In the genomic region with DNA sequence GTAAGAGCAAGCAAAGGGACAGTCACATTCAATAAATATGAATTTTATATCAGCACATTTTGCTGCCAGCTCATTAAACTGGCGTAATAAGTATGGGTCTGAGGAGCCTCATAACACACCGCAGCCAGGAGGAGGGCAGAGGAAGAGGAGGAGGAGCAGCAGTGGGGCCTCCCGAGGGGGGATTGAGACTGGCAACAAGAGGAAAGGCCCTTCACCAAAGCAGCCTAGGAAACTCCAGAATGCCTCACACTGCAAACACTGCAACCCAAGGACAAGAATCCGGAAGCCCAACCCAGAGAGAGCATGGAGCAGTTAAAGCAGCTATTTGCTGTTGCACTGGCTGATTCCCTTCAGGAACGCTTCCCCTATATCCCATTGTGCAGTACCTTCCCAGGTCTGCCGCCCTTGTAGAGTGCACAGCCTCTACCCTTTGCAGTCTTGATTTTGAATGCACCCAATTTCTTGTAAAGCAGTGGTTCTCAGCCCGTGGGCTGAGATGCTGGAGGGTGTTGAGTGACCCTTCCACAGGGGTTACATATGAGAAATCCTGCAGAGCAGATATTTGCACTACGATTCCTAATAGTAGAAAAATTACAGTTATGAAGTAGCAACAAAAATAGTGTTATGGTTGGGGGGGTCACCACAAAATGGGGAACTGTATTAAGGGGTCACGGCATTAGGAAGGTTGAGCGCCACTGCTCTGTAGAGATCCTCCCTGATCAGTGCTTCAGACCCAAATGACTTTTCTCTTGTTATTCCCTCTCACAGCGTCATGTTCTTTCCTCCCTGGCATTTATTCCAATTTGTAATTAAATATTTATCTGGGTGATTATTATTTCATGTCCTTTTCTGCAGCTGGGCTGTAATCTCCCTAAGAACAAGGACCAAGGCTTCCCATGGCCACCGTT, we compare ENCODE assay signal across 8 mouse cellular contexts.
DNase-seq lines count a peak whose midpoint lies in the region; ATAC-seq and TF ChIP-seq lines count a peak whose summit lies in the region.

No protein-coding gene starts in this region.

- H3K27me3 ChIP-seq in liver, postnatal 0 days (ENCODE audit: insufficient read depth, low read length) = no peaks in the 10 kb centered on the region
- no peaks in the 10 kb centered on the region for H3K27me3 ChIP-seq in embryonic facial prominence, embryonic 13.5 days
- no peaks in the 10 kb centered on the region for H3K27me3 ChIP-seq in kidney, postnatal 0 days (ENCODE audit: insufficient read depth, low read length)
- no peaks in the 10 kb centered on the region for H3K27me3 ChIP-seq in midbrain, postnatal 0 days (ENCODE audit: insufficient read depth, low read length)
- H3K27me3 ChIP-seq in thymus, adult 2 months (ENCODE audit: control insufficient read depth, insufficient read depth, low read length) = no peaks in the 10 kb centered on the region

- no peak overlapping the region for H3K4me2 ChIP-seq in liver, postnatal 0 days (ENCODE audit: low read depth, low read length)
- 0 out of 2 replicates have a peak overlapping the region, but pooled peaks have one; percentile 7 for H3K4me2 ChIP-seq in embryonic facial prominence, embryonic 13.5 days
- no peak overlapping the region for H3K4me2 ChIP-seq in kidney, postnatal 0 days (ENCODE audit: low read length)
- peak overlapping the region; percentile 18 for H3K4me2 ChIP-seq in midbrain, postnatal 0 days (ENCODE audit: low read depth, low read length, poor library complexity, severe bottlenecking)

- peak; percentile 10 for DNase-seq in liver
- DNase-seq in liver, postnatal 0 days = no peak
- peak; percentile 28 for DNase-seq in kidney, postnatal 0 days (ENCODE audit: low spot score)
- DNase-seq in midbrain, postnatal 0 days (ENCODE audit: low spot score) = peak; percentile 69
- DNase-seq in heart, adult 8-10 months (ENCODE audit: low spot score) = no peak
- DNase-seq in thymus, adult 2 months = no peak

- H3K9me3 ChIP-seq in liver, postnatal 0 days (ENCODE audit: low read length) = no peaks in the 10 kb centered on the region
- H3K9me3 ChIP-seq in embryonic facial prominence, embryonic 13.5 days = no peaks in the 10 kb centered on the region; the same call in 1 of the 2 replicates
- no peaks in the 10 kb centered on the region for H3K9me3 ChIP-seq in kidney, postnatal 0 days (replicated peaks; ENCODE audit: low read length)
- no peaks in the 10 kb centered on the region for H3K9me3 ChIP-seq in midbrain, postnatal 0 days (ENCODE audit: low read length)

- ATAC-seq in liver, postnatal 0 days = no peak
- ATAC-seq in embryonic facial prominence, embryonic 13.5 days (ENCODE audit: insufficient number of reproducible peaks, insufficient read depth, low FRiP score, low TSS enrichment, low read depth) = no peak
- ATAC-seq in kidney, postnatal 0 days (replicated peaks; ENCODE audit: low FRiP score, low read depth) = no peak
- peak; percentile 85 for ATAC-seq in midbrain, postnatal 0 days (ENCODE audit: low FRiP score)
- ATAC-seq in megakaryocyte, adult 5-6 weeks (ENCODE audit: poor library complexity, severe bottlenecking) = no peak

- TF ChIP-seq EP300 in liver, postnatal 0 days (IDR thresholded peaks at IDR 0.05; ENCODE audit: low read depth) = no peak

- H3K27ac ChIP-seq in liver, postnatal 0 days (ENCODE audit: low read depth) = no peak overlapping the region
- no peak overlapping the region for H3K27ac ChIP-seq in embryonic facial prominence, embryonic 13.5 days
- H3K27ac ChIP-seq in kidney, postnatal 0 days = no peak overlapping the region
- no peak overlapping the region for H3K27ac ChIP-seq in midbrain, postnatal 0 days (ENCODE audit: low read depth, low read length)
- H3K27ac ChIP-seq in thymus, adult 2 months (ENCODE audit: control insufficient read depth, insufficient read depth, low read length) = no peak overlapping the region

- TF ChIP-seq CTCF in liver, postnatal 0 days (IDR thresholded peaks at IDR 0.05; ENCODE audit: low read depth) = no peak
- no peak for TF ChIP-seq CTCF in kidney, postnatal 0 days (IDR thresholded peaks at IDR 0.05; ENCODE audit: low read depth)
- 0 out of 2 replicates have a peak, but pooled peaks have one; percentile 7 for TF ChIP-seq CTCF in midbrain, postnatal 0 days (IDR thresholded peaks at IDR 0.05)
- no peak for TF ChIP-seq CTCF in thymus, adult 2 months (IDR thresholded peaks at IDR 0.05; ENCODE audit: borderline replicate concordance, control insufficient read depth, extremely low read depth, insufficient read depth, low read length, poor library complexity)

- H3K4me3 ChIP-seq in liver, postnatal 0 days (ENCODE audit: low read depth, low read length) = no peak overlapping the region
- H3K4me3 ChIP-seq in embryonic facial prominence, embryonic 13.5 days = no peak overlapping the region
- H3K4me3 ChIP-seq in kidney, postnatal 0 days (replicated peaks; ENCODE audit: low read depth, low read length) = no peak overlapping the region
- H3K4me3 ChIP-seq in midbrain, postnatal 0 days (ENCODE audit: low read depth, low read length) = no peak overlapping the region
- no peak overlapping the region for H3K4me3 ChIP-seq in thymus, adult 2 months (ENCODE audit: control insufficient read depth, insufficient read depth, low read length)

- H3K9ac ChIP-seq in liver, postnatal 0 days (replicated peaks) = no peak overlapping the region
- H3K9ac ChIP-seq in embryonic facial prominence, embryonic 13.5 days = no peak overlapping the region
- no peak overlapping the region for H3K9ac ChIP-seq in kidney, postnatal 0 days (ENCODE audit: low read depth, low read length)
- H3K9ac ChIP-seq in midbrain, postnatal 0 days (replicated peaks; ENCODE audit: low read length, poor library complexity, severe bottlenecking) = no peak overlapping the region; the same call in 1 of the 2 replicates

- WGBS in liver, postnatal 0 days (ENCODE audit: insufficient replicate concordance) = 51% methylated on average over 12 of the region's 12 CpGs
- WGBS in embryonic facial prominence, embryonic 13.5 days = 51% methylated on average over 12 of the region's 12 CpGs
- WGBS in kidney, postnatal 0 days = 45% methylated on average over 12 of the region's 12 CpGs
- WGBS in midbrain, postnatal 0 days = 39% methylated on average over 12 of the region's 12 CpGs
- 53% methylated on average over 12 of the region's 12 CpGs for WGBS in thymus, adult 2 months

- no peaks in the 10 kb centered on the region for H3K4me1 ChIP-seq in liver, postnatal 0 days (ENCODE audit: insufficient read depth)
- peaks cover 5% of the 10 kb centered on the region; the same call in 1 of the 2 replicates for H3K4me1 ChIP-seq in embryonic facial prominence, embryonic 13.5 days
- no peaks in the 10 kb centered on the region for H3K4me1 ChIP-seq in kidney, postnatal 0 days (replicated peaks; ENCODE audit: insufficient read depth, low read length)
- H3K4me1 ChIP-seq in midbrain, postnatal 0 days (ENCODE audit: insufficient read depth, low read length) = peaks cover 3% of the 10 kb centered on the region; the same call in 1 of the 2 replicates
- H3K4me1 ChIP-seq in thymus, adult 2 months (replicated peaks; ENCODE audit: control insufficient read depth, insufficient read depth, low read length) = no peaks in the 10 kb centered on the region

- H3K36me3 ChIP-seq in liver, postnatal 0 days (replicated peaks; ENCODE audit: insufficient read depth, low read length) = no peaks in the 10 kb centered on the region
- no peaks in the 10 kb centered on the region for H3K36me3 ChIP-seq in embryonic facial prominence, embryonic 13.5 days
- H3K36me3 ChIP-seq in kidney, postnatal 0 days (ENCODE audit: insufficient read depth, low read length) = no peaks in the 10 kb centered on the region
- no peaks in the 10 kb centered on the region for H3K36me3 ChIP-seq in midbrain, postnatal 0 days (ENCODE audit: insufficient read depth, low read length)
- no peaks in the 10 kb centered on the region for H3K36me3 ChIP-seq in thymus, adult 2 months (ENCODE audit: control insufficient read depth, insufficient read depth, low read length)

- TF ChIP-seq POLR2A in thymus, adult 2 months (IDR thresholded peaks at IDR 0.05; ENCODE audit: control insufficient read depth, extremely low read depth, insufficient read depth, low read length, poor library complexity) = no peak

Comparison
In these comparisons a context has a peak if more than half of its experiments do, and no peak if none do; other contexts are left out.
1. DNase-seq: peak in liver (single experiment), kidney, postnatal 0 days (single experiment) and midbrain, postnatal 0 days (single experiment); none in liver, postnatal 0 days (single experiment), heart, adult 8-10 months (single experiment) and thymus, adult 2 months (single experiment).
2. H3K4me2 ChIP-seq: peak in embryonic facial prominence, embryonic 13.5 days (single experiment) and midbrain, postnatal 0 days (single experiment); none in liver, postnatal 0 days (single experiment) and kidney, postnatal 0 days (single experiment).